Mouse (Mus musculus) lung, postnatal 0 days (tissue): ENCODE data around the gene Ahdc1. TPM values are rescaled to one million over a fixed set of nuclear protein-coding genes. Genes with fewer than 3 reads are reported as not detected.

Experiments
- ATAC-seq: fragments of 200-750 bp; cut with Nextera tagmentation; 2 replicates; pipeline ENCODE4 v1.8.0; 2017; ENCODE audit warnings: moderate library complexity
- DNase-seq: peaks from one replicate; pipeline ENCODE4 v3.0.0-alpha.2; 2016; ENCODE audit warnings: low spot score
- H3K27ac ChIP-seq: fragments of 300-500 bp; sonication (generic); 2 replicates; pipeline ENCODE4 v1.5.1; 2014; ENCODE audit warnings: antibody characterized with exemption, mild to moderate bottlenecking, low read length, mixed read lengths
- H3K27me3 ChIP-seq: fragments of 300-500 bp; sonication (generic); replicated peaks from 2 replicates; pipeline ENCODE4 v1.6.1; 2014; ENCODE audit warnings: low read length, mixed read lengths; ENCODE audit not compliant: insufficient read depth
- H3K36me3 ChIP-seq: fragments of 300-500 bp; sonication (generic); 2 replicates; pipeline ENCODE4 v1.6.1; 2014; ENCODE audit warnings: low read length, mixed read lengths; ENCODE audit not compliant: insufficient read depth
- H3K4me1 ChIP-seq: fragments of 300-500 bp; sonication (generic); 2 replicates; pipeline ENCODE4 v1.6.1; 2014; ENCODE audit warnings: antibody characterized with exemption, low read depth, low read length, mixed read lengths; ENCODE audit not compliant: insufficient read depth
- H3K4me2 ChIP-seq: fragments of 300-500 bp; sonication (generic); replicated peaks from 2 replicates; pipeline ENCODE4 v1.6.1; 2014; ENCODE audit warnings: low read depth, mild to moderate bottlenecking, low read length, moderate library complexity, mixed read lengths
- H3K4me3 ChIP-seq: fragments of 300-500 bp; sonication (generic); 2 replicates; pipeline ENCODE4 v1.5.1; 2014; ENCODE audit warnings: low read depth, low read length
- H3K9ac ChIP-seq: fragments of 300-500 bp; sonication (generic); replicated peaks from 2 replicates; pipeline ENCODE4 v1.6.1; 2014; ENCODE audit warnings: low read depth, mild to moderate bottlenecking
- H3K9me3 ChIP-seq: fragments of 300-500 bp; sonication (generic); 2 replicates; pipeline ENCODE4 v1.6.1; 2016; ENCODE audit warnings: low read length, mixed read lengths
- CTCF ChIP-seq: IDR thresholded peaks from 2 replicates; pipeline ENCODE4 v1.5.1; 2016; ENCODE audit warnings: antibody characterized with exemption, mild to moderate bottlenecking
- EP300 ChIP-seq: IDR thresholded peaks from 2 replicates; pipeline ENCODE4 v1.6.1; 2016; ENCODE audit warnings: antibody characterized with exemption, mild to moderate bottlenecking, control low read depth
- WGBS: fragments of 180-500 bp; shearing (Covaris S2); extraction: QIAGEN DNeasy Blood & Tissue Kit; methylation state at CpG from one replicate; pipeline ENCODE4 v1.1.7; 2014; 5-methylcytosine and 5-hydroxymethylcytosine counted together
- polyA plus RNA-seq: library from polyadenylated mRNA; unstranded; fragments of >200 nt; fragmentation: Nextera tagmentation; extraction: Ambion mirVana; gene quantifications from 2 replicates; pipeline ENCODE4 v1.2.1, GENCODE M21; 2015

Ahdc1 gene
- polyA plus RNA-seq, 1 experiment from 2014 or later = 3.9 TPM

GRCm38 (mm10) chr4:133108481-133109334 lies 97.6 kb downstream of the Ahdc1 start:
- no peak overlapping the region for H3K4me3 ChIP-seq
- ATAC-seq (no peak), DNase-seq (peak; percentile 34)
- H3K9me3 ChIP-seq = no peaks in the 10 kb centered on the region
- 53% methylated on average over 13 of the region's 13 CpGs for WGBS
- no peaks in the 10 kb centered on the region for H3K36me3 ChIP-seq
- TF ChIP-seq EP300 (no peak), CTCF (no peak)
- peak overlapping the region; percentile 79 for H3K27ac ChIP-seq
- H3K9ac ChIP-seq = no peak overlapping the region
- H3K4me1 ChIP-seq = peaks cover 13% of the 10 kb centered on the region; the same call in 1 of the 2 replicates
- H3K27me3 ChIP-seq = no peaks in the 10 kb centered on the region
- H3K4me2 ChIP-seq = no peak overlapping the region

- Histone ChIP-seq H3K4me3 (no peak overlapping the region), H3K36me3 (no peaks in the 10 kb centered on the region), H3K9me3 (no peaks in the 10 kb centered on the region), H3K4me1 (peaks cover 12% of the 10 kb centered on the region; the same call in 1 of the 2 replicates), H3K27ac (0 out of 2 replicates have a peak overlapping the region, but pooled peaks have one; percentile 79), H3K9ac (no peak overlapping the region), H3K27me3 (no peaks in the 10 kb centered on the region), H3K4me2 (no peak overlapping the region)
- ATAC-seq = no peak
- DNase-seq = no peak
- no peak for TF ChIP-seq CTCF
- no peak for TF ChIP-seq EP300
- WGBS = 66% methylated on average over 5 of the region's 5 CpGs
Measured at GRCm38 (mm10) chr4:133109335-133109801, 98.3 kb downstream of the Ahdc1 start.

DNA sequence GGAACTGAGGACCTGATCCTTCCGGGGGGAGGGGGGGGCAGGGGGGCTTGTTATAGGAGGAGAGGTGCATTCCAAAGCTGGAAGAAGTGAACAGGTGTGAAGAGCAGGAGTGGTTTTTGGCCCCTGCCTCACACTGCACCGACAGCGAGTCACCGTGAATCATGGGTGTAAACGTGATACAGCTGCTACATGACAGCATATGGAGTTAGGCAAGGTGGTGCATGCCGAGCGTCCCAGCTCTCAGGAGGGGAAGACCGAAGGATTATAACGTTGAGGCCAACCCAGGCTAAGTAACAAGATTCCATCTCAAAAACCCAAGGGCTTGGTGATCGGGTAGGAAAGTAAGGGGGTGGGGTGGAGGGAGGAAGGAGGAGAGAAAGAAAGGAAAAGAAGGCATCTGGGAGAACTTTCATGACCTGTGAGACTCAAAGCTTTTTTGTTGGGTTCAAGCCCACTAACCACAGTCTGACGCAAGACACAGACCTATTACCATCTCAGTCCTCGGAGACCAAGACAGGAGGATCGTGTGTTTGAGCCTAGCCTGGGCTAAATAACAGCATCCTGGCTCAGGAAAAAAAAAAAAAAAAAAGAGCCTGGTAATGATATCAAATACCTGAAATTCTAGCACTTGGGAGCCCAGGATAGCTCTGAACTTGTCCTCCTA lies 101.2 kb downstream of the Ahdc1 start:
- no peak for ATAC-seq
- no peak overlapping the region for H3K4me3 ChIP-seq
- no peaks in the 10 kb centered on the region for H3K27me3 ChIP-seq
- DNase-seq = peak; percentile 45
- TF ChIP-seq EP300 = no peak
- TF ChIP-seq CTCF = no peak
- no peak overlapping the region for H3K27ac ChIP-seq
- H3K4me2 ChIP-seq = no peak overlapping the region
- 27% methylated on average over 13 of the region's 13 CpGs for WGBS
- peaks cover 12% of the 10 kb centered on the region; the same call in 1 of the 2 replicates for H3K4me1 ChIP-seq
- no peak overlapping the region for H3K9ac ChIP-seq
- no peaks in the 10 kb centered on the region for H3K36me3 ChIP-seq
- no peaks in the 10 kb centered on the region for H3K9me3 ChIP-seq

DNA sequence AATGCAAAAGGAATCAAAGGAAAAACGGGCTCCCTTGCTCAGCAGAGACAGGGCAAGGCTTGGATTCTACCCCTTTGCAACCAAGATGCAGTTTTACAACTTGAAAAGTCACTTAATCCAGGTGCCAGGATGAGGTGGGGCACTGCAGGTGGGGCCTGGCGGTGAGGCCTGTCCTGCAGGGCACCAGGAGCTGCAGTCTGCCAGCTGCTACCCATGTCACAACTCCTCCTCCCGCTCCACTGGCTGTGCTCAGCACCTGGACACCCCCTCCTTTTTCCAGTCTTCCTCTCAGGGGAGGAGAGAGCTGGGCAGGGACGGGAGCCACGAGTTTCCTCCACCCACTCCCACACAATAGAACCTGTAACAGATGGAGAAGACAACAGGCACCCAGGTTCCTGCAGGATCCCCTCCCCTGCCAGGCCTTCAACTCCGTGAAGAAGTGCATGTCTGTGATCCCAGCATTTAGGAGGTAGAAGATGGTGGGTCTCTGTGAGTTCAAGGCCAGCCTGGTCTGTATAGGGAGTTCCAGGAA lies 102.4 kb downstream of the Ahdc1 start:
- Histone ChIP-seq H3K9ac (no peak overlapping the region), H3K4me1 (peaks cover 10% of the 10 kb centered on the region; the same call in 1 of the 2 replicates), H3K4me2 (no peak overlapping the region), H3K4me3 (no peak overlapping the region), H3K27me3 (no peaks in the 10 kb centered on the region), H3K9me3 (no peaks in the 10 kb centered on the region), H3K27ac (no peak overlapping the region), H3K36me3 (no peaks in the 10 kb centered on the region)
- TF ChIP-seq CTCF = no peak
- no peak for TF ChIP-seq EP300
- ATAC-seq (no peak), DNase-seq (no peak)
- 41% methylated on average over 6 of the region's 6 CpGs for whole genome bisulfite sequencing

DNA sequence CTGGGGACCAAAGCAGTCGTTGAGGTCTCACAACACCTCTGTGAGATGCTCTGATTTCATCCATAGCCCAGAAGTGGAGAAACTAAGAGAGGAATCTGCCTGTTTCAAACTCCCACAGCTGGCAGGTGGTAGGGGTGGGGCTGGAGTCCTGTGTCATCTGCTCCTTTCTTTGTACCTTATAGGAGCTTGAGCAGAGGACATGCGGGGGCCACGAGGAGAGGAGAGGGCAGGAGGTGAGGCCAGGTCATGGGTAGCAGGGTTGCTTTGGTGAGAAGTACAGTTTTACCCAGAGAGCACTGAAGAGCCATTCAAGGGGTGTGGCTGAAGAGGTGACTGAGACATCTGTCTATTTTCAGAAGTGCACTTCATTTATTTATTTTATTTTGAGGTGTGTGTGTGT lies 103.7 kb downstream of the Ahdc1 start:
- TF ChIP-seq CTCF = no peak
- no peaks in the 10 kb centered on the region for H3K36me3 ChIP-seq
- H3K27me3 ChIP-seq = no peaks in the 10 kb centered on the region
- 63% methylated on average over 3 of the region's 3 CpGs for WGBS
- ATAC-seq (no peak), DNase-seq (no peak)
- no peak overlapping the region for H3K4me2 ChIP-seq
- 0 out of 2 replicates have a peak, but pooled peaks cover 3% of the 10 kb centered on the region for H3K4me1 ChIP-seq
- H3K9me3 ChIP-seq = no peaks in the 10 kb centered on the region
- H3K27ac ChIP-seq = no peak overlapping the region
- H3K4me3 ChIP-seq = no peak overlapping the region
- no peak overlapping the region for H3K9ac ChIP-seq

DNA sequence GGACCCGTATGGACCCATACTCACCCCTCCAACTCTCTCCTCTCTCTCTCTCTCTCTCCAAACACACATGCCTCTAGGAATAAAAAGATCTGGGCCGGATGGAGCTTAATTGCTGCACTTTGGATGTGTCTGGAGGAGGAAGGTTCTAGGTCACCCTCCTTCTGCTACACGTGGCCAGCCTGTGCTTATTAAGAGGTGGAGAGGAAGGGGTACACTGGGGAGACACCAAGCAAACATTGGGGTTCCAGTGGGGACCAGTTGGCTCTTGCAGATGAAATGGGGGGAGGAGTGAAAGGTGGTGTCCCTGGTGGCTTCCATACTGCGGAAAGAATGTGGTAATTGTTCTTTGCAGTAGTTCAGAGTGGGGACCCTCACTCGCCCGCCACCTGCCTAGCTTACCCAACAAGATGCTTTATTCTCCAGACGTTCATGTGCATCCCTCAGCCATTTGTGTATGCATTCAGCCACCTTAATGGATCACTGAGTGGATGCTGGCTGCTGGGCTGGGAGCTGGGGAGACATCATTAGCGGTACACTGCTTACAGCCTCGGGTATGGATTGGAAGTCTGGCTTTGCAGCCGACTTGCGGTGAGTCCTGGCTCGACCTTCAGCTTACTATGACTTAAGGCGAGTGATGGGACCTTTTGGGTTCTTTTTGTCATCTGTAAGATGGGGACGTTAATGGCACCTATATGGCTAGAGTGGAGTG lies 104.8 kb downstream of the Ahdc1 start:
- TF ChIP-seq CTCF = no peak
- Histone ChIP-seq H3K9ac (no peak overlapping the region), H3K4me2 (no peak overlapping the region), H3K27ac (peak overlapping the region; percentile 94), H3K9me3 (no peaks in the 10 kb centered on the region), H3K4me1 (peaks cover 3% of the 10 kb centered on the region; the same call in 1 of the 2 replicates), H3K27me3 (no peaks in the 10 kb centered on the region), H3K4me3 (no peak overlapping the region), H3K36me3 (no peaks in the 10 kb centered on the region)
- WGBS = 80% methylated on average over 14 of the region's 14 CpGs
- ATAC-seq (no peak), DNase-seq (no peak)
